Mouse (Mus musculus): ENCODE measurements at regions not wholly inside any gene's neighbourhood (a gene's known extent, or its start where the extent isn't known, plus 50 kb on each side); places are given as distances from the start of the nearest gene placed in this dataset.

DNA sequence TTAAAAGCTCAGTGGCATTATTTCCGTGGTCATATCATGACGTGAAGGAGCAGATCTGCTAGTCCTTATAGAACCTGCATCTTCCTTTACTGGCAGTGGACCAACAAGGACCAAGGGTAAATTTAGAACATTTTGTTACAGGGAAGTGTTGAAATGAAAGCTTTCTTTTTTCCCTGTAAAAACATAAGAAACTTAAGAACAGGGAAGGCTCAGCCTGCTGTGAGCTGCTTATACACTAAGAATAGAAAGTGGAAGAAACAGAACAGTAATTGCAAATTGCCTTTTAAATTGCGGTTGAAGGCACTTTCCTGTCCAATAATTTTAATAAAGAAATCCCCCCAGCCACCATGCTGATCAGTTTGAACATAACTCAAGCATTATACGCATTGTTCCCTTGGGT is 140.4 kb downstream of the Lca5 start:
- no peak overlapping the region for H3K9ac ChIP-seq
- 60% methylated on average over 4 of the region's 4 CpGs for WGBS (ENCODE audit: insufficient replicate concordance)
- H3K4me3 ChIP-seq = no peak overlapping the region
- H3K4me1 ChIP-seq = no peaks in the 10 kb centered on the region
- no peak overlapping the region for H3K4me2 ChIP-seq
- no peaks in the 10 kb centered on the region for H3K9me3 ChIP-seq (replicated peaks)
- H3K27ac ChIP-seq = no peak overlapping the region
- H3K27me3 ChIP-seq (replicated peaks) = no peaks in the 10 kb centered on the region
- H3K36me3 ChIP-seq = no peaks in the 10 kb centered on the region
- ATAC-seq = no peak

DNA sequence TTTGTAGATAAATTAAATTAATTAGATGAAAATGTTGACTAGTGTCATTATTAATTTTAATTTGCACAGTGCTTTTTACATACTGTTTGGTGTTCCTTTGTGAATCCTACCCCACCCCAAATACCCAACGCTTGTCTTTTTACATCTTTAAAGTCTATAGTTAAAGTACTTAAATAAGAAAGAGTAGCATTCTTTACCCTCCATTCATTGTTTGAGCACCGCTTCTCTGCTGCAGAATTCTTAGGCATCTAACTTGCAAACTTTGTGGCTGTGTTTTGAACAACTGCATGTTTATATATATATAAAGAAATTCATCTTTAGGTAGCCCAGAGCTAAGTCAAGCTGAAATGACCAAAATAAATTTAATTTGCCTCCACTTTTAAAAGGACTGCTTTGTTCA is 140.9 kb downstream of the Lca5 start:
- H3K9me3 ChIP-seq (replicated peaks) = no peaks in the 10 kb centered on the region
- 69% methylated on average over 2 of the region's 2 CpGs for WGBS (ENCODE audit: insufficient replicate concordance)
- ATAC-seq = no peak

DNA sequence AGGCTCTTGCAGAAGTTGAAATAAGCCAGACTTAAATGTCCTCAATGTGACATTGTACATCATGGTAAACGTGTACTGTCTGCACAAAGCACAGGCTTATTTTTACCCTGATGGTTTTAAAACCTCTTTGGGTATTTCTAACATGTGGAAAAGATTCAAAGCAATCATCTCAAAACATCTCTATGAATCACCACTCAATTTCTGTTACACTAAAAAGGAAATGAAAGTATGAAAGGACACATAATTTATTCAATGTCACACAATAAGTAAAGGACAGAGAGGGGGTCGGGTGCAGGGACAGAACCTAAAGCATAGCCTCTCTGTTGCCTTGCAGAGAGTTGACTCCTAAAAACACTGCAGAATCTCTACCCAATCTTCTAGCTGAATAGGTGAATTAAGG is 141.3 kb downstream of the Lca5 start:
- H3K27me3 ChIP-seq (replicated peaks) = no peaks in the 10 kb centered on the region
- no peak overlapping the region for H3K27ac ChIP-seq
- no peak overlapping the region for H3K9ac ChIP-seq
- no peak for ATAC-seq
- no peak overlapping the region for H3K4me3 ChIP-seq
- WGBS (ENCODE audit: insufficient replicate concordance) = 56% methylated on average over 2 of the region's 2 CpGs
- no peaks in the 10 kb centered on the region for H3K9me3 ChIP-seq (replicated peaks)
- H3K36me3 ChIP-seq = no peaks in the 10 kb centered on the region
- H3K4me1 ChIP-seq = no peaks in the 10 kb centered on the region
- no peak overlapping the region for H3K4me2 ChIP-seq

More for the DNA sequence above, 140.9 kb downstream of the Lca5 start:
- H3K27ac ChIP-seq = no peak overlapping the region
- H3K4me3 ChIP-seq = no peak overlapping the region
- H3K27me3 ChIP-seq (replicated peaks) = no peaks in the 10 kb centered on the region
- H3K36me3 ChIP-seq = no peaks in the 10 kb centered on the region
- H3K9ac ChIP-seq = no peak overlapping the region
- no peak overlapping the region for H3K4me2 ChIP-seq
- no peaks in the 10 kb centered on the region for H3K4me1 ChIP-seq

DNA sequence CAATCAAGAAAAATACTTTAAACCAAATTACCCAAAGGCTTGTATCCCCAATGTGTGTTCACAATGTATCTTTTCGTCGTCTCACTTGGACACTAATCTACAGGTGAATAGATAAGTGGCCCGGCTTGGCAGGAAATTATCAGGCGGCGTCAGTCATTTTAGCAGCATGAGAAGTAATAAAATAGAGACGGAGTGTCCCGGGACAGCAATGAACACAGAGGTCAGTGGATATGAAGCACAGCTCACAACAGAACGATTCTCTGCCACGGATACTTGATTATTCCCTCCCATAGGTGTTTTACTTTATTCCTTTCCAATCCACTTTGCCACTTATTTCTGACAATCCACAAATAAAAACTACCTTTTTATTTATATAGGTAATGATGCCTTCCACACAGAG is 145.5 kb downstream of the Lca5 start:
- no peaks in the 10 kb centered on the region for H3K36me3 ChIP-seq
- 73% methylated on average over 9 of the region's 9 CpGs for WGBS (ENCODE audit: insufficient replicate concordance)
- ATAC-seq = no peak
- H3K4me2 ChIP-seq = no peak overlapping the region
- no peak overlapping the region for H3K4me3 ChIP-seq
- H3K27ac ChIP-seq = no peak overlapping the region
- H3K9me3 ChIP-seq (replicated peaks) = no peaks in the 10 kb centered on the region
- H3K27me3 ChIP-seq (replicated peaks) = no peaks in the 10 kb centered on the region
- H3K9ac ChIP-seq = no peak overlapping the region
- H3K4me1 ChIP-seq = no peaks in the 10 kb centered on the region

DNA sequence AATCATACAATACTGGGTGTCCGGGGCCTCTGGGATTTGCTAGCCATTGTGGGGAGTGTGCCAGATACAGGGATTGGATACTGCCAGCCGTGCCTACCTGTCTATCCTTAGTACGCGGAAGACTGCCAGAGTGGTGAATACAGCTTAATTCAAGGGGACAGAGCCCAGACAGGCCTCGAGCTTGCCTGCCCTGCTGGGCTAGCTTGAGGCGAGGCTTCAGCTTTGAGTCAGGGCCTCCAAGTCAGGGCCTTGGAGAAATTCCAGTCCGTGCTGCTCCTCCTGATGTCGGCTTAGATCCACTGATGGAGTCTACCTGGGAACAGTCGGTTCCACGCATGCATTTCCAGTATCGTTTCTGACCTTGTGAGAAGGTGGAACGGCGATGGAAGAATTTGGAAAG is 146.5 kb downstream of the Lca5 start:
- Histone ChIP-seq H3K9ac (no peak overlapping the region), H3K27ac (no peak overlapping the region), H3K27me3 (replicated peaks) (no peaks in the 10 kb centered on the region), H3K36me3 (no peaks in the 10 kb centered on the region), H3K4me1 (no peaks in the 10 kb centered on the region), H3K4me2 (no peak overlapping the region), H3K4me3 (no peak overlapping the region), H3K9me3 (replicated peaks) (no peaks in the 10 kb centered on the region)
- WGBS (ENCODE audit: insufficient replicate concordance) = 72% methylated on average over 13 of the region's 13 CpGs
- no peak for ATAC-seq

DNA sequence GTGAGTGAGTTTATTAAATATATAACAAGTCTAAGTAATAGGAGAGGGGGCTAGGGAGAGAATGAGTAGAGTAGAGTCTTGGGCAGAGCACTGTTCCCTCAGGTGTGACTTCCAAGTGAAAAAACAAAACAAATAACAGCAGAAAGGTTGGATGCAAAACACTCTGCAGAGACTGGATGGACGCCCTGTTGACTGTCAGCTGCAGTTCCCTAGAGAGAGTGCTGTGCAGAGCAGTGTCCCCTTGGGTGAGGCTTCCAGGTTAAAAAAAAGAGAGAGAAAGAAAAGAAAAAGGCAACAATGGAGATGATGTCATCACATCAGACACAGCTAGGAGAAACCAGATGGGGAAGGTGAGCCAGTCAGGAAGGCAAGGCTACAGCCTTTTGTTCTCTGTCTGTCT is 137.6 kb upstream of the Hmgn3 start:
- 45% methylated on average over 1 of the region's 1 CpGs for WGBS (ENCODE audit: insufficient replicate concordance)
- no peaks in the 10 kb centered on the region for H3K9me3 ChIP-seq (replicated peaks)
- H3K4me3 ChIP-seq = no peak overlapping the region
- H3K27me3 ChIP-seq (replicated peaks) = no peaks in the 10 kb centered on the region
- H3K4me1 ChIP-seq = no peaks in the 10 kb centered on the region
- H3K27ac ChIP-seq = no peak overlapping the region
- H3K36me3 ChIP-seq = no peaks in the 10 kb centered on the region
- no peak for ATAC-seq
- H3K4me2 ChIP-seq = no peak overlapping the region
- no peak overlapping the region for H3K9ac ChIP-seq

DNA sequence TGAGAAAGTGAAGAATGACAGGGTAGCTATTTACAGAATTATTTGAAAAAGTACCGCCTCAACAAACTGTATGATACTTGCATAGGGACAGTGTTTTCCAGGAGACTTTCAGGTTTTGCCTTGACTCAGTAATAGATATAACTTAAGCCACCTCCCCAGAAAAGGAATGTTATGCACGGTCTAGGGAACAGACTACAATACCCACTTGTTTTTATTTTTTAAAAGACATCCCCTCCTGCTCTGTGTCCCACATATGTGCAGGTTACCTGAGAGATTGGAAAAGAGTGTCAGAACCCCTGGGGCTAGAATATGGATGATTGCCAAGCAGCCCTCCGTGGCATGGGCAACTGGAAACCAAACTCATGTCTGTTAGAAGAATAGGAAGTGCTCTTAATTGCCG is 137.2 kb upstream of the Hmgn3 start:
- H3K9me3 ChIP-seq (replicated peaks) = no peaks in the 10 kb centered on the region
- no peak for ATAC-seq
- no peak overlapping the region for H3K27ac ChIP-seq
- no peaks in the 10 kb centered on the region for H3K36me3 ChIP-seq
- H3K27me3 ChIP-seq (replicated peaks) = no peaks in the 10 kb centered on the region
- no peak overlapping the region for H3K4me2 ChIP-seq
- H3K9ac ChIP-seq = no peak overlapping the region
- 54% methylated on average over 4 of the region's 4 CpGs for WGBS (ENCODE audit: insufficient replicate concordance)
- H3K4me3 ChIP-seq = no peak overlapping the region
- no peaks in the 10 kb centered on the region for H3K4me1 ChIP-seq

DNA sequence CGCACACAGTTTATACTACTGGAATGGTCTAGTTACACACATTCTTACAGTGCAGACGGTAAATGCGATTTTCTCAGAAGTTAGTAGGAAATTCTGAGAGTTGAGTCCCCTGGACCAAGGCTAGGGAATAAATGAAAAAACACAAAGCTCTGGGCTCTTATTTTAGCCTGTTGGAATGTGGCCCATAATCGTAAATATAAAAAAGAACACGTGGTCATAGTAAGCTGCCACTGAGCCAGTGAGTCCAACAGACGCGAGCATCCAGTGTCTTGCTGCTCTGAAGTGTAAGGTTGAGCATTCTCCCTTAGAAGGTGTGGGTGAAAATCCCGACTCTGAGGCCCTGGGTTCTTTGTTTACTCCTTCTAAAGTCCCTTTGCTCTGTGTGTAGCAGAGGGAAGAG is 136.8 kb upstream of the Hmgn3 start:
- Histone ChIP-seq H3K27ac (no peak overlapping the region), H3K4me1 (no peaks in the 10 kb centered on the region), H3K36me3 (no peaks in the 10 kb centered on the region), H3K27me3 (replicated peaks) (no peaks in the 10 kb centered on the region), H3K4me2 (no peak overlapping the region), H3K9me3 (replicated peaks) (no peaks in the 10 kb centered on the region), H3K4me3 (no peak overlapping the region), H3K9ac (no peak overlapping the region)
- WGBS (ENCODE audit: insufficient replicate concordance) = 65% methylated on average over 8 of the region's 8 CpGs
- ATAC-seq = no peak

DNA sequence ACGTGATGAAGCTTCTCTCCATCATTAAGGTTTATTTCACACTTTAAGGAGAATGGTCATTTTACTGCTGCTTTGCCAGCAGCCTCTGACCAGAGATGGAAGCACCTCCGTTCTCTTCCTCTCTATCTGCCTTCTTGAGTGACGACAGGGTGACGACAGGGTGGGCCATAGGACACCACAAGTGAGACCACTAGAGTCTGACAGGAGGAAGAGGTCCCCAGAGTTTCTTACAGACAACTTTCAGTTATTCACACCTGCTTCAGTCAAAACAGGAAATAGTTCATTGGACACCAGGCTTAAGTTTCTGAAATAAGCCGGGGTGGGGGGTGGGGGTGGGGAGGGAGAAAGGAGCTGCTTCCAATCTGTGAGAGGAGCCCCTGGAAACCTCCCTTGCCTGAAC is 131.3 kb upstream of the Hmgn3 start:
- no peak overlapping the region for H3K4me3 ChIP-seq
- no peaks in the 10 kb centered on the region for H3K27me3 ChIP-seq (replicated peaks)
- no peak for ATAC-seq
- no peaks in the 10 kb centered on the region for H3K36me3 ChIP-seq
- H3K9me3 ChIP-seq (replicated peaks) = no peaks in the 10 kb centered on the region
- H3K4me1 ChIP-seq = no peaks in the 10 kb centered on the region
- 44% methylated on average over 5 of the region's 5 CpGs for WGBS (ENCODE audit: insufficient replicate concordance)
- no peak overlapping the region for H3K9ac ChIP-seq
- H3K4me2 ChIP-seq = no peak overlapping the region
- no peak overlapping the region for H3K27ac ChIP-seq

DNA sequence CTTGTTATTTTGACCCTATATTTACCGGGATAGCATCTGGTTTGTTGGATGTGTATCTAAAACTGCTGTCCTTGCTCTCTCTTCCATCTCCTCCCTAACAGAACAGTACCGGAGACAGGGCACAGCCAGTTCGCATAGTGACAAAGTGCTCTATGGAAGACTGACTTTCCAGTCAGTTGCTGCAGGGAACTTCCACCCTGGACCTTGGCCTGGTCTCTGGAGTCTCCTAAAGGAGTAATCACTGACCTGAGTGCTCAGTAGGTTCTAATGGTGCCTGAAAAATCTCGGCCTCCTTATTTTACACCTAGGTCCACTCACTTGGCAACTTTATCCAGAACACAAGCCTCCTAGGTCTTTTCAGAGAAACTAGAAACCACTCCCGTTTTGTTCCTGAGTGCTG is 130.9 kb upstream of the Hmgn3 start:
- 63% methylated on average over 5 of the region's 5 CpGs for WGBS (ENCODE audit: insufficient replicate concordance)
- no peak overlapping the region for H3K27ac ChIP-seq

DNA sequence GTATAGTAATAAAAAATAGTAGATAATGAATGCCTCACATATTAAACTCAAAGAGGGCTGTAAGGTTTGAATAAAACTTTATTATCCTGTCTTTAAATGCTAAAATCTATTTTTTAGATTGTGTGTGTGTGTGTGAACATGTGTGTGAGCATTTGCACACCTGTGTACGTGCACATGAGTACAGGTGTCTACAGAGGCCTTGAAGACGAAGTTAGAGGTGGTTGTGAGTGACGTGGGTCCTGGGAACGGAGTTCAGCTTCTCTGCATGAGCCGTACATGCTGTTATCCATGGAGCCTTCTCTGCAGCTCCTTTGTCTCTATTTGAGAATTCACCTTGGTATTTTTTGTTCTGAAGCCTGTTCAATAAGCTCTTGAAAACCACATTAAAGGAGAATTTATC is 129.8 kb upstream of the Hmgn3 start:
- ATAC-seq = no peak
- H3K4me3 ChIP-seq = no peak overlapping the region
- H3K9ac ChIP-seq = no peak overlapping the region
- 73% methylated on average over 5 of the region's 5 CpGs for WGBS (ENCODE audit: insufficient replicate concordance)
- no peak overlapping the region for H3K4me2 ChIP-seq
- no peaks in the 10 kb centered on the region for H3K36me3 ChIP-seq
- H3K4me1 ChIP-seq = no peaks in the 10 kb centered on the region
- no peak overlapping the region for H3K27ac ChIP-seq
- no peaks in the 10 kb centered on the region for H3K9me3 ChIP-seq (replicated peaks)
- H3K27me3 ChIP-seq (replicated peaks) = no peaks in the 10 kb centered on the region

More for the DNA sequence above, 130.9 kb upstream of the Hmgn3 start:
- H3K9me3 ChIP-seq (replicated peaks) = no peaks in the 10 kb centered on the region
- no peaks in the 10 kb centered on the region for H3K36me3 ChIP-seq
- no peak overlapping the region for H3K4me2 ChIP-seq
- no peaks in the 10 kb centered on the region for H3K27me3 ChIP-seq (replicated peaks)
- H3K4me1 ChIP-seq = no peaks in the 10 kb centered on the region
- ATAC-seq = no peak
- no peak overlapping the region for H3K9ac ChIP-seq
- H3K4me3 ChIP-seq = no peak overlapping the region

DNA sequence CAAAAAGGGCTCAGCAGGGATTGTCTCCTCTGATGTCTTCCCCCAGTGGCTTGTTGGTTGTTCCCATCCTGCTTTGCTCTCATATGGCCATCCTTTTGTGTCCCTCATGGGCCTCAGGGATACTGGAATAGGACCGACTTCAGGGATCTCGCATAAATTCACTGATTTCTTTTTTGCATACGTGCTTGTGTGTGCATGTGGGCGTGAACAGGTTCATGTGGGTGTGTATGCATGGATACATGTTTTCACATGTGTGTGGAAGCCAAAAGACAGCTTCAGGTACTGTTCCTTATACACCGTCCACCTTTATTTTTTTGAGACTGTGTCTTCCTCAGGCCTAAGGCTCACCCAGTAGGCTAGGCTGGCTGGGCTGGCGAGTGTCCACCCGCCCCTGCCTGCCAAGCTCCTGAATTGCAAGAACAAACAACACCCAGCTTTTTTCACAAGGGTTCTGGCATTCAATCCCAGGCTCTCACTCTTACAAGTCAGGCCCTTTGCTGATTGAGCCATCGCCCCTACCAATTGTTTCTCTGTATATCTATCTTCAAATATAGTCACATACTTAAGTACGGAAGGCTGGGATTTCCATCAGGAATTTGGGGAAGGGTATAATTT is 127.0 kb upstream of the Hmgn3 start:
- no peaks in the 10 kb centered on the region for H3K4me1 ChIP-seq
- no peak overlapping the region for H3K4me3 ChIP-seq
- H3K9me3 ChIP-seq (replicated peaks) = no peaks in the 10 kb centered on the region
- H3K27ac ChIP-seq = no peak overlapping the region
- H3K36me3 ChIP-seq = no peaks in the 10 kb centered on the region
- no peak overlapping the region for H3K9ac ChIP-seq
- WGBS (ENCODE audit: insufficient replicate concordance) = 71% methylated on average over 9 of the region's 9 CpGs
- H3K27me3 ChIP-seq (replicated peaks) = no peaks in the 10 kb centered on the region
- H3K4me2 ChIP-seq = no peak overlapping the region
- no peak for ATAC-seq

DNA sequence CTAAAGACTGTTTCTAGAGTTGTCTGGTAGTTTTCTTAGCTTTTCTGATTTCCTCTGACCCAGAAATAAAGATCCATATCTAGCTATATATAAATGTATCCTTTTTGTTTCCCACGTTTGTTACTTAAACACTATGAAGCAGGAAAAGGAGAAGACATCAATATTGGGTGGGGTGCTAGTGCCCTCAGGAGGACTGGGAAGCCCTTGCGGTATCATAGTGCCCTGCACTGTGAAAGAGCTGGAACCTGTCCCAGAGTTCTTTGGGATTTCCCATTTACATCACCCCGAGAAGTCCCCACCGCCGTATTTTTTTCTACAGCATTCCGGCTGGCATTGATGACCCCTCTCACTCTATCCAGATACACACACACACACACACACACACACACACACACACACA is 119.3 kb upstream of the Hmgn3 start:
- ATAC-seq = no peak
- Histone ChIP-seq H3K9ac (no peak overlapping the region), H3K36me3 (no peaks in the 10 kb centered on the region), H3K27me3 (replicated peaks) (no peaks in the 10 kb centered on the region), H3K4me3 (no peak overlapping the region), H3K4me1 (no peaks in the 10 kb centered on the region), H3K4me2 (no peak overlapping the region), H3K27ac (no peak overlapping the region), H3K9me3 (replicated peaks) (no peaks in the 10 kb centered on the region)
- 69% methylated on average over 6 of the region's 6 CpGs for WGBS (ENCODE audit: insufficient replicate concordance)
